Mouse (Mus musculus) E14TG2a.4 (cell line): Measurements from ENCODE around the gene Mgat4a.

Source experiments
- H3K27me3 ChIP-seq: 2 replicates; pipeline ENCODE4 v1.6.1; 2014; ENCODE audit warnings: low read length, control low read depth; ENCODE audit not compliant: insufficient read depth
- H3K36me3 ChIP-seq: 2 replicates; pipeline ENCODE4 v1.6.1; 2014; ENCODE audit warnings: low read length, control low read depth; ENCODE audit not compliant: insufficient read depth
- H3K4me1 ChIP-seq: replicated peaks from 2 replicates; pipeline ENCODE4 v1.6.1; 2014; ENCODE audit warnings: low read depth, low read length, control low read depth
- H3K4me3 ChIP-seq: replicated peaks from 2 replicates; pipeline ENCODE4 v1.5.1; 2014; ENCODE audit warnings: mild to moderate bottlenecking, low read length
- H3K9me3 ChIP-seq: 2 replicates; pipeline ENCODE4 v1.6.1; 2014; ENCODE audit warnings: low read length, control low read depth
- CTCF ChIP-seq: conservative IDR thresholded peaks from 2 replicates; pipeline ENCODE4 v1.5.1; 2014; ENCODE audit warnings: low read length
- NANOG ChIP-seq: IDR thresholded peaks from 2 replicates; pipeline ENCODE4 v1.6.1; 2014; ENCODE audit warnings: borderline replicate concordance, low read length, mixed read lengths
- POU5F1 ChIP-seq: IDR thresholded peaks from 2 replicates; pipeline ENCODE4 v1.6.1; 2014; ENCODE audit warnings: low read length, borderline replicate concordance

Mgat4a gene

DNA sequence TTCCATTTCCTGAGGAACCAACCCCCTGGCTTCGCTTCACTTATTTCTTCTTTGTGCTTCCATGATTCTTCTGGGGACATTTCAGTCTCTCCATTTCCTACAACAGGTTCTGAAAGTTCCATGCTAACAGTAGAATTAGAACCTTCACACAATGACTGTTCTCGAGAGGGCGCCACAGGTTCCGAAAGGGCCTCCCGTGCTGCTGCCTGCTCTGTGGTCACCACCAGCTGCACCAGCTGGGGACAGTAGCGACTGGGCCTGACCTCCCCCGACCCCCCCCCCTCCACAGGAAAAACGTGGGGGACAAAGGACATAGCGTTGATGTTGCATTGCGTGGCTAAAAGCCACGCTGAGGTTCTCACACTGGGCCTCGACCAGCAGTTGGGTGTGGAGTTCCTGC lies 52.3 kb downstream of the Mgat4a start:
- Histone ChIP-seq H3K36me3 (no peaks in the 10 kb centered on the region; the same call in 1 of the 2 replicates), H3K4me1 (no peaks in the 10 kb centered on the region), H3K4me3 (no peak overlapping the region), H3K27me3 (no peaks in the 10 kb centered on the region), H3K9me3 (no peaks in the 10 kb centered on the region)
- TF ChIP-seq NANOG: no peak
- no peak for TF ChIP-seq CTCF
- TF ChIP-seq POU5F1: no peak

DNA sequence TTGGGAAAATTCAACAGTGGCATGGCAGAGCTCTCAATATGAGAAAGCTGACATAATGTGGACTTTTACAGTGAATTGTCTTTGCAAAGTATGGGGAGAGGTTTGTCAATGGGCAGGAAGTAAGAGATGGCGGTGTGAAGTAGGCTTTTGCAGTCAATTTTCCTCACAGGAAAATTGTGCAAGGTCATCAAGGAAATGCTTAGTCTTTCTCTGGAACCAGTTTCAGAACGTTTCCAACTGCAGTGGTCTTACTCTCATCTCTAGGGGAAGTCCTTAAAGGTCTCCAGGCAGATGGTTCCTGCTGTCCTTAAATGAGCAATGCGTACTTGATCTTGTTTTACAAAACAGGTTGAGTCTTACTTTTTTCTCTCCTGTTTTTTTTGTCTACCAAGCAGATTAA lies 53.8 kb downstream of the Mgat4a start:
- Histone ChIP-seq H3K9me3 (no peaks in the 10 kb centered on the region), H3K4me1 (no peaks in the 10 kb centered on the region), H3K27me3 (no peaks in the 10 kb centered on the region), H3K36me3 (no peaks in the 10 kb centered on the region; the same call in 1 of the 2 replicates), H3K4me3 (no peak overlapping the region)
- TF ChIP-seq POU5F1 (no peak), CTCF (no peak), NANOG (no peak)

DNA sequence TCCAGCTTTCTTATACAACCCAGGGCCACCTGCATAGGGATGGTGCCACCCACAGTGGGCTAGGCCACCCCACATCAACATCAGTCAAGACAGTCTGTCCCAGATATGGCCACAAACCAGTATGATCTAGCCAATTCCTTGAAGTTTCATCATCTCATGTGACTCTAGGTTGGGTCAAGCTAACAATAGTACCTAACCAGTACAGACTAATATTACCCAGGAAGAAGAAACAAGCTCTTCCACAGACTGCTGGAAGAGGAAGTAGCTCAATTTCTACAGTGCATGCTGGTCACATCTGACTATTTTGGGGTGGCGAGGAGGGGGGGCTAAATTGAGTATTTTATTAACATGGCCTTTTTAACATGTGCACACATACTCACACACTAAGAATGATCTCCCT lies 54.4 kb downstream of the Mgat4a start:
- Histone ChIP-seq H3K27me3 (no peaks in the 10 kb centered on the region), H3K4me1 (no peaks in the 10 kb centered on the region; the same call in 1 of the 2 replicates), H3K9me3 (no peaks in the 10 kb centered on the region), H3K4me3 (no peak overlapping the region), H3K36me3 (no peaks in the 10 kb centered on the region; the same call in 1 of the 2 replicates)
- TF ChIP-seq NANOG (no peak), CTCF (no peak), POU5F1 (no peak)

DNA sequence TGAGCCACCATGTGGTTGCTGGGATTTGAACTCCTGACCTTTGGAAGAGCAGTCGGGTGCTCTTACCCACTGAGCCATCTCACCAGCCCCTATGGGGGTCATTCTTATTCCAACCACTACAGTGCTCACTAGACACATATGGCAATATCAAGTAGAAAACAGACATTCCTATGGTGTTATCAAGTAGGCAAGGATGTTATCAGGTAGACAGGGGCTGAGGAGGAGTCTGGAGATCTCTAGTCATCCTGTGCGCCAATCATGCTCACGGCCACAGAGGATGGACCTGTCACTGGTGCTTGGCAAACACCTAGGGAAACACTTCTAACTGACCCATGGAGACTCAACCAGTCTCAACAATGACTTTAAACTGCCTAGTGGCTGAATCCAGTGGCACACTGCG lies 56.2 kb downstream of the Mgat4a start:
- Histone ChIP-seq H3K36me3 (no peaks in the 10 kb centered on the region), H3K4me1 (no peaks in the 10 kb centered on the region; the same call in 1 of the 2 replicates), H3K9me3 (no peaks in the 10 kb centered on the region), H3K4me3 (no peak overlapping the region), H3K27me3 (no peaks in the 10 kb centered on the region)
- TF ChIP-seq NANOG (no peak), POU5F1 (no peak), CTCF (no peak)

GRCm38 (mm10) chr1:37481331-37481730 lies 59.5 kb downstream of the Mgat4a start:
- no peaks in the 10 kb centered on the region for H3K9me3 ChIP-seq
- H3K4me3 ChIP-seq: no peak overlapping the region
- H3K36me3 ChIP-seq: no peaks in the 10 kb centered on the region
- no peaks in the 10 kb centered on the region for H3K27me3 ChIP-seq
- no peak for TF ChIP-seq CTCF
- TF ChIP-seq NANOG: no peak
- no peak for TF ChIP-seq POU5F1
- H3K4me1 ChIP-seq: no peaks in the 10 kb centered on the region; the same call in 1 of the 2 replicates

GRCm38 (mm10) chr1:37480731-37481130 lies 60.1 kb downstream of the Mgat4a start:
- Histone ChIP-seq H3K4me3 (no peak overlapping the region), H3K4me1 (no peaks in the 10 kb centered on the region; the same call in 1 of the 2 replicates), H3K36me3 (no peaks in the 10 kb centered on the region), H3K9me3 (no peaks in the 10 kb centered on the region), H3K27me3 (no peaks in the 10 kb centered on the region)
- no peak for TF ChIP-seq CTCF
- no peak for TF ChIP-seq NANOG
- TF ChIP-seq POU5F1: no peak

DNA sequence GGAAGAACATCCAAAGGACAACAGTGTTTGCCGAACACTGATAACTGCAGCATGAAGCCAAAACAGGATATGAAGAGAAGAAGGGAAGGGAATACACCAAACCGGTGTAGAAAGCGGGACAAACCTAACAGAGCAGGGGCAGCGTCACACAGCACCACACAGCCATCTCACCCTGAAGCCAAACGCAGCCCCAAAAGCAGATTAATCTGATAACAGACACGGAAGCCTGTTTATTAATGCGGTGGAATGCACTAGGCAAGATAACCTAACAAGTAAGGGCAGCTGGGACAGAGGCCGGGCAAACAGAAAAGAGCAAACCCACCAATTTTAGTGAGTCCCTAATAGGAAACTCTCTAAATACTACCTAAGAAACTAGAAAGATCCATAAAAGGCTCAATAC lies 61.1 kb downstream of the Mgat4a start:
- no peak for TF ChIP-seq CTCF
- TF ChIP-seq NANOG: no peak
- no peak for TF ChIP-seq POU5F1
- Histone ChIP-seq H3K9me3 (no peaks in the 10 kb centered on the region), H3K36me3 (no peaks in the 10 kb centered on the region), H3K4me1 (no peaks in the 10 kb centered on the region; the same call in 1 of the 2 replicates), H3K27me3 (no peaks in the 10 kb centered on the region), H3K4me3 (no peak overlapping the region)

- Histone ChIP-seq H3K27me3 (no peaks in the 10 kb centered on the region), H3K36me3 (no peaks in the 10 kb centered on the region), H3K4me3 (no peak overlapping the region), H3K4me1 (no peaks in the 10 kb centered on the region; the same call in 1 of the 2 replicates), H3K9me3 (no peaks in the 10 kb centered on the region)
- TF ChIP-seq NANOG (no peak), CTCF (no peak; the same call in 1 of the 2 replicates), POU5F1 (no peak)
Observed at GRCm38 (mm10) chr1:37479074-37479473, 61.7 kb downstream of the Mgat4a start.

DNA sequence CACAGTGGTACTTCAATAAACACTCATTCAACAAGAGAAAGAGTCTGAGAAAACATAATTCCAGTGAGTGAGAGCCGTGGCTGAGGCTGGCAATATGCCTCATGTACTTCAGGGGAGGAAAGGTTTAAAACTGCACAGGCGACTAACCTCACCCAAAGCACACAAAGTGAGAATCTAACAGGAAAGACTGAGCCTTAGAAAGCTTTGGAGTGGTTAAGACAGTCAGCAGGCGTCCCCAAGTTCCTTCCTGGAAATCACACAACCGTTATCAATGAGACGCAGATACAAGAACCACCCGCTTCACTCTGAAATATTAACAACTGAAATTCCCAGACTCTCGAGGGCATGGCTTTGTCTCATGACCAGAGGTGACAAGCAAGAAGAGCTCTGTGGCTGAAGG lies 62.4 kb downstream of the Mgat4a start:
- H3K9me3 ChIP-seq: no peaks in the 10 kb centered on the region
- TF ChIP-seq NANOG: no peak
- no peak for TF ChIP-seq CTCF
- H3K36me3 ChIP-seq: no peaks in the 10 kb centered on the region
- no peaks in the 10 kb centered on the region; the same call in 1 of the 2 replicates for H3K4me1 ChIP-seq
- H3K27me3 ChIP-seq: no peaks in the 10 kb centered on the region
- H3K4me3 ChIP-seq: no peak overlapping the region
